Mouse (Mus musculus): ENCODE data around the gene Hspbap1. TPM values are rescaled to one million over a fixed set of nuclear protein-coding genes. Genes with fewer than 3 reads are reported as not detected.

Gene Hspbap1
- polyA plus RNA-seq, 1 experiment from 2014 or later, result 18.5 TPM

DNA sequence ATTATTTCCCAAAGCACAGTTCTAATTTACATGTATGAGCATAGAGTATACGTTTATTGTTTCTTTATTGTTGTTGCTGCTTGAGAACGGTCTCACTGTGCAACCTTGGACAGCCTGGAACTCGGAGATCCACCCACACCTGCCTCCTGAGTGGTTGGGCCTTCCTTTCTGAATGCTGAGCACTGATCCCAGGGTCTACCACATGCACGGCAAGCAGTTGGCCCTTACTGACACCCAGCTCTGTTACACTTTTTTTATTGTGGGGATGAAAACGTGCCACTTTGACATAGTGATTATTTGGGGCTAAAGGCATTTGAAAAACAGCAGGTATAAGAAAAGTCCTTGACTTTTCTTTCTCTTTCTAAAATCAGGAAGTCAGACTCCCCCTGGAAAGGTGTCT is 11.5 kb downstream of the Hspbap1 start:
- no peaks in the 10 kb centered on the region for H3K9me3 ChIP-seq (ENCODE audit: control insufficient read depth, low read length)
- H3K4me3 ChIP-seq (ENCODE audit: low read length), result no peak overlapping the region
- no peak overlapping the region for H3K27ac ChIP-seq (ENCODE audit: low read depth, low read length)
- 84% methylated on average over 5 of the region's 5 CpGs for WGBS
- ATAC-seq (ENCODE audit: low FRiP score, low TSS enrichment), result no peak
- H3K9ac ChIP-seq (ENCODE audit: low read depth, low read length), result no peak overlapping the region
- no peaks in the 10 kb centered on the region for H3K36me3 ChIP-seq (ENCODE audit: control insufficient read depth, insufficient read depth, low read length)
- 0 out of 2 replicates have a peak, but pooled peaks cover 4% of the 10 kb centered on the region for H3K4me1 ChIP-seq (ENCODE audit: control insufficient read depth, insufficient read depth, low read length)
- no peaks in the 10 kb centered on the region for H3K27me3 ChIP-seq (ENCODE audit: control insufficient read depth, insufficient read depth, low read length)
- H3K4me2 ChIP-seq (replicated peaks; ENCODE audit: low read depth, low read length), result no peak overlapping the region

DNA sequence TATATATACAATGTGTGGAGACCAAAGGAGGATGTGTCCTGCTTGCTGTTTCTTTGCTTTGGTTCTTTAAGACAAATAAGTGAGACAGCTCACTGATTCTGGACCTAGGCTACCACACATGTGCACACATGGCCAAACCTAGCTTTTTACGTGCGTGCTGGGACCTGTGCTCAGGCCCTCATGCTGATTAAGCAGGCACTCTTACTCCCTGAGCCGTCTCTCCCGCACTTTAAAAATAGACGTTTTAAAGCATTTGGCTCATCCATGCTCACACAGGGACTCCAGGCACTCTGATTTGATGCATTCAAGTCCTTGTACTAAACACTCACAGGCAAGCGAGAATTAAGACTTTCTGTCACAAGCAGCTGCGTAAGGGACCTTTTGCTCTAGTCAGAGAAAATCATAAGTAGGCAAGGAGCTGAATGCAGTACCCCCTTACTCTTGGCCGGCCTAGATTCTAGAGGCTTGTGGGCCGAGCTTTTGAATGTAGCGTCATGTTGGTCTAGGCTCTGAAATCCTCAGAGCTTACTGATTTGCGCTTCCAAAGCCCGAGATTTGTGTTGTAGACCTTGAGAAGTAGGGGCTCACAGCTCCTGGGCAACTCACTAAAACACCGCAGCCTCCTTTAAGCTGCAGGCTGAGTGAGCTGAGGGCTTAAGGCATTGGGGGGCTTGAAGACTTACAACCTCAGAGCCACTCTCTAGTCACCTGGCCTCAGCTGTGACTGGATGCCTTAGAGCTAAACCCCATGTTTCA is 12.5 kb downstream of the Hspbap1 start:
- Histone ChIP-seq H3K4me2 (replicated peaks; ENCODE audit: low read depth, low read length) (no peak overlapping the region), H3K4me1 (ENCODE audit: control insufficient read depth, insufficient read depth, low read length) (0 out of 2 replicates have a peak, but pooled peaks cover 4% of the 10 kb centered on the region), H3K27me3 (ENCODE audit: control insufficient read depth, insufficient read depth, low read length) (no peaks in the 10 kb centered on the region), H3K9ac (ENCODE audit: low read depth, low read length) (no peak overlapping the region), H3K9me3 (ENCODE audit: control insufficient read depth, low read length) (no peaks in the 10 kb centered on the region), H3K27ac (ENCODE audit: low read depth, low read length) (no peak overlapping the region), H3K36me3 (ENCODE audit: control insufficient read depth, insufficient read depth, low read length) (no peaks in the 10 kb centered on the region), H3K4me3 (ENCODE audit: low read length) (no peak overlapping the region)
- ATAC-seq (ENCODE audit: low FRiP score, low TSS enrichment), result no peak
- WGBS, result 89% methylated on average over 13 of the region's 13 CpGs

DNA sequence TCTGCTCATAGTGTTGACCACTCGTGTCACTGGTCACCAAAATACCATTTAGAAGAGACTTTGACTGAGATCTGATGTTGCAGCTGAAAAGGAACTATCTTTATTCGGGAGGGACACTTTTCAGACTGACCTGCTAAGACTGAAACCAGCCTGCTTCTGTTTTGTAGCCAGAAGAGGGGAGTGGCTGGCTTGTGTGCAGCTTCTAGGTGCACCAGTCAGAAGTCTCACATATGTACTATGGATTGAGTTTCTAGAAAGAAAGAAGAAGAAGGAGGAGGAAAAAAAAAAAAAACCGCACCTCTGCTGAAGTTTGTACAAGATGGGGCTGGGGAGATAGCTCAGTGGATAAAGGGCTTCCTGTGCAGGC is 13.0 kb downstream of the Hspbap1 start:
- Histone ChIP-seq H3K27ac (ENCODE audit: low read depth, low read length) (no peak overlapping the region), H3K27me3 (ENCODE audit: control insufficient read depth, insufficient read depth, low read length) (no peaks in the 10 kb centered on the region), H3K4me1 (ENCODE audit: control insufficient read depth, insufficient read depth, low read length) (0 out of 2 replicates have a peak, but pooled peaks cover 4% of the 10 kb centered on the region), H3K36me3 (ENCODE audit: control insufficient read depth, insufficient read depth, low read length) (no peaks in the 10 kb centered on the region), H3K4me3 (ENCODE audit: low read length) (no peak overlapping the region), H3K4me2 (replicated peaks; ENCODE audit: low read depth, low read length) (no peak overlapping the region), H3K9me3 (ENCODE audit: control insufficient read depth, low read length) (no peaks in the 10 kb centered on the region), H3K9ac (ENCODE audit: low read depth, low read length) (no peak overlapping the region)
- no peak for ATAC-seq (ENCODE audit: low FRiP score, low TSS enrichment)
- WGBS, result 77% methylated on average over 3 of the region's 3 CpGs

DNA sequence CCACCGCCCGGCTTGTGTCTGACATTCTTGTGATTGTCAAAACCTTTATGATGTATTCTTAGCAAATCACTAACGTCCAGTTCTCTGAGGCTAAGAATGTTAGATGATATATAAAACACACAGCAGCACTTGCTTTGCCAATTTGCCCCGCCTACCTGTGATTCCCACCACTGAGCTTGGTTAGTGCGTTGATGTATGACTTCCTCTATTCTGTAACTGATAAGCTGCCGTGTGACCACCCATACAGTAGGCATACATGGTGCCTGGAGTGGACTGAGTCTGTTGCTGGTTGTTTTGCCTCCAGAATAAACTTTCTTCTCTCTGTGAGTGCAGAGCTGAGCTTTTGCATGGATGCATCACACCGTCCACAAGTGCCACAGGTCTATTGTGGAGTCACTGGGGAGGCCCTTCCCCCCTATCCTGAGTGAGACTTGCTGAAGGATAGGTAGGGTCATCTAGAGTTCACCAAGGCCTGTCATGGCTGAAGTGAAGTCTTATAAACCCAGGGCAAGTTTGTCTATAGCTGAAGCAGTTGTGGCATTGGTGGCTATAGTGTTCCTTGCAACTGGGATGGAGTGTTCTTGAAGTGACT is 14.1 kb downstream of the Hspbap1 start:
- Histone ChIP-seq H3K9ac (ENCODE audit: low read depth, low read length) (no peak overlapping the region), H3K27me3 (ENCODE audit: control insufficient read depth, insufficient read depth, low read length) (no peaks in the 10 kb centered on the region), H3K4me1 (ENCODE audit: control insufficient read depth, insufficient read depth, low read length) (0 out of 2 replicates have a peak, but pooled peaks cover 4% of the 10 kb centered on the region), H3K4me3 (ENCODE audit: low read length) (no peak overlapping the region), H3K4me2 (replicated peaks; ENCODE audit: low read depth, low read length) (no peak overlapping the region), H3K27ac (ENCODE audit: low read depth, low read length) (no peak overlapping the region), H3K9me3 (ENCODE audit: control insufficient read depth, low read length) (no peaks in the 10 kb centered on the region), H3K36me3 (ENCODE audit: control insufficient read depth, insufficient read depth, low read length) (peaks cover 5% of the 10 kb centered on the region; the same call in 1 of the 2 replicates)
- ATAC-seq (ENCODE audit: low FRiP score, low TSS enrichment), result no peak
- 67% methylated on average over 7 of the region's 7 CpGs for WGBS

DNA sequence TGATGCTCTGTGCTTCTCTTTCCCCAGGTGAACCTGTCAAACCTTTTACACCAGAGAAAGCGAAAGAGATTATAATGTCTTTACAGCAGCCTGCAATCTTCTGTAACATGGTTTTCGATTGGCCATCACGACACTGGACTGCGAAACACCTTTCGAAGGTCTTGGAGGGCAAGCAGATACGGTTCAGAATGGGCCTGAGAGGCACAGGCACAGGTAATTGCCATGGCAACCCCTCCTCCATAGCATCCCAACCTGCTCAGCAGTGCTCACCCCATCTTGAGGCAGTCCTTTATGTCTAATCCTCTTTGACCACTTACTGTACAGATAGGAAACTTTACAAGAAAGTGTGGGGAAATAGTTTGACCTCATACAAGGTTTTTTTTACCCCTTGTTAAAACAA is 17.0 kb downstream of the Hspbap1 start:
- H3K27me3 ChIP-seq (ENCODE audit: control insufficient read depth, insufficient read depth, low read length), result no peaks in the 10 kb centered on the region
- no peak overlapping the region for H3K4me3 ChIP-seq (ENCODE audit: low read length)
- H3K9me3 ChIP-seq (ENCODE audit: control insufficient read depth, low read length), result no peaks in the 10 kb centered on the region
- no peak overlapping the region for H3K9ac ChIP-seq (ENCODE audit: low read depth, low read length)
- H3K4me2 ChIP-seq (replicated peaks; ENCODE audit: low read depth, low read length), result no peak overlapping the region
- WGBS, result 91% methylated on average over 6 of the region's 6 CpGs
- H3K4me1 ChIP-seq (ENCODE audit: control insufficient read depth, insufficient read depth, low read length), result 0 out of 2 replicates have a peak, but pooled peaks cover 4% of the 10 kb centered on the region
- no peak for ATAC-seq (ENCODE audit: low FRiP score, low TSS enrichment)
- no peak overlapping the region for H3K27ac ChIP-seq (ENCODE audit: low read depth, low read length)
- H3K36me3 ChIP-seq (ENCODE audit: control insufficient read depth, insufficient read depth, low read length), result peaks cover 5% of the 10 kb centered on the region; the same call in 1 of the 2 replicates

DNA sequence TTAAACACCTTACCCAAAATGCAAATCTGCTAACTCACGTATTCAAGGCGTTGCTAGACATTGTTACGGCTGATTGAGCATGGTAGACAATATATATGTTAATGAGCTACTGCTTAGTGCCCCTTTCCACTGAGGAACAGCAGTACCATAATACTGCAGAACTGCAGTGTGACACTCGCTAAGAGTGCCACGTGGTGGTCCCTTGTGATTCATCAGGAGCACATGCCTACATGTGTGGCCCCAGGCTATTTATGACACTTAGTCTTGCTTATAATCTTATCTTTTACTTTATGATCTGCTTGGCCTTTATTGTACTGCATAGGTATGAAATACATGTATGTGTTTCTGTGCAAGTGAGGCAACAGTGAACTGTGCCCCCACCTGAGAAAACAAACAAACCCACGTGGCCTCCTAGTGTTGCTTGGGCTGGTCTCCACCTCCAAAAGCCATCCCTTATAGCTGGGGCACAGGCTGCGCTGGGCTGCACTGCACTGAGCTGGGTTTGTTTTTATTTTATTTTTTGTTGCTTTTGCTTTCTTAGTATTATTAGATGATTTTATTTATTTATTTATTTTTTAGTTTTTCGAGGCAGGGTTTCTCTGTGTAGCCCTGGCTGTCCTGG is 17.5 kb downstream of the Hspbap1 start:
- Histone ChIP-seq H3K4me2 (replicated peaks; ENCODE audit: low read depth, low read length) (no peak overlapping the region), H3K36me3 (ENCODE audit: control insufficient read depth, insufficient read depth, low read length) (peaks cover 5% of the 10 kb centered on the region; the same call in 1 of the 2 replicates), H3K27me3 (ENCODE audit: control insufficient read depth, insufficient read depth, low read length) (no peaks in the 10 kb centered on the region), H3K9me3 (ENCODE audit: control insufficient read depth, low read length) (no peaks in the 10 kb centered on the region), H3K4me1 (ENCODE audit: control insufficient read depth, insufficient read depth, low read length) (0 out of 2 replicates have a peak, but pooled peaks cover 4% of the 10 kb centered on the region), H3K4me3 (ENCODE audit: low read length) (no peak overlapping the region), H3K9ac (ENCODE audit: low read depth, low read length) (no peak overlapping the region), H3K27ac (ENCODE audit: low read depth, low read length) (no peak overlapping the region)
- WGBS, result 75% methylated on average over 8 of the region's 8 CpGs
- ATAC-seq (ENCODE audit: low FRiP score, low TSS enrichment), result no peak

DNA sequence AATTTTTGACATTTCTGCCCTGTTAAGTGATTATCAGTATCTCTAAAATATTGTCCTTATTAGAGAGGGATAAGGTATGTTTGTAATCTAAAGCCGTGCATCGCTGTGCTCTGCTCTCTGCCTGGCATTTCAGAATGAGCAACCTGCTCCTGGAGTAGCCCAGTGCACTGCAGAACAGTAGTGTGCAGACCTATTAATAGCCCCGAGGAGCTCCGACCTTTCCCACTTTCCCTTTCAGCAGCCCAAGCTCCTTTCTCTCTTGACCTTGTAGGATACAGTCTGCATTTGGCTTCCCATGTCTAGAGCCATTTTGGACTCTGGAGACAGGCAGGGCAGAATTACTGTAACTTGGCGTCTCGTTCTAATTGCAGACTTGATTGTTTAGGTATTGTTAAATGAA is 18.2 kb downstream of the Hspbap1 start:
- Histone ChIP-seq H3K4me1 (ENCODE audit: control insufficient read depth, insufficient read depth, low read length) (0 out of 2 replicates have a peak, but pooled peaks cover 4% of the 10 kb centered on the region), H3K36me3 (ENCODE audit: control insufficient read depth, insufficient read depth, low read length) (peaks cover 5% of the 10 kb centered on the region; the same call in 1 of the 2 replicates), H3K9me3 (ENCODE audit: control insufficient read depth, low read length) (no peaks in the 10 kb centered on the region), H3K27ac (ENCODE audit: low read depth, low read length) (no peak overlapping the region), H3K27me3 (ENCODE audit: control insufficient read depth, insufficient read depth, low read length) (no peaks in the 10 kb centered on the region), H3K4me3 (ENCODE audit: low read length) (no peak overlapping the region), H3K4me2 (replicated peaks; ENCODE audit: low read depth, low read length) (no peak overlapping the region), H3K9ac (ENCODE audit: low read depth, low read length) (no peak overlapping the region)
- ATAC-seq (ENCODE audit: low FRiP score, low TSS enrichment), result no peak
- WGBS, result 94% methylated on average over 6 of the region's 6 CpGs

DNA sequence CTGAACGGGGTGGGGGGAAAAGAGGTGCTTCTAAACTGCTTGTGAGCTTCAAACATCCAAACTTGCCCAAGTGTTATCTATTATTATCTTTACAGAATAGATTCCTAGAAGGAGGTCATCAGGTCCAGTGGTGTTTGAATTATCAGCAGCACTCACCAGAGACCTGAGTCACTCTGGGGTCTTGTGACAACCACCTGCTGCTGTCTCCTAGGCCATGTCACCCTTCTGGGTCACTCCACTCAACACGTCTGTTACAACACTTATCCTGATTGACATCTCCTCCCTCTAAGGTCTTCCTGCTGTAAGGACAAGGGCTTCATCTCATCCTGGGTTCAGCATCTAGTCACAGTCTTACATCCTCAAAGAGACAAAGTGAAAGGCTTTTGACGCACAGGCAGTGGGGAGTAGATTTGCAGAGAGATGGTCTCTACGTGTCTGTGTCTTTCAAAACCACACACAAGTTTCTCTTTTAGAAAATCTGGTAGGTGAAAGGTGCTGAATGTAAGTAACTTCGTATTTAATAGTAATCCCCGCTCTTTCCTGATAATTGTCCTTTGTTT is 21.9 kb downstream of the Hspbap1 start:
- no peak overlapping the region for H3K9ac ChIP-seq (ENCODE audit: low read depth, low read length)
- H3K36me3 ChIP-seq (ENCODE audit: control insufficient read depth, insufficient read depth, low read length), result peaks cover 5% of the 10 kb centered on the region; the same call in 1 of the 2 replicates
- 81% methylated on average over 6 of the region's 6 CpGs for WGBS
- no peaks in the 10 kb centered on the region for H3K27me3 ChIP-seq (ENCODE audit: control insufficient read depth, insufficient read depth, low read length)
- no peak overlapping the region for H3K4me2 ChIP-seq (replicated peaks; ENCODE audit: low read depth, low read length)
- no peak for ATAC-seq (ENCODE audit: low FRiP score, low TSS enrichment)
- no peak overlapping the region for H3K4me3 ChIP-seq (ENCODE audit: low read length)
- no peaks in the 10 kb centered on the region for H3K9me3 ChIP-seq (ENCODE audit: control insufficient read depth, low read length)
- 0 out of 2 replicates have a peak, but pooled peaks cover 3% of the 10 kb centered on the region for H3K4me1 ChIP-seq (ENCODE audit: control insufficient read depth, insufficient read depth, low read length)
- H3K27ac ChIP-seq (ENCODE audit: low read depth, low read length), result no peak overlapping the region

Measured in kidney, embryonic 14.5 days (tissue).